In genomic region chr5:24328813-24329211, GRCm38 (mm10) we compare ENCODE assay signal across 10 mouse cellular contexts. TPM values are rescaled to one million over a fixed set of nuclear protein-coding genes. Genes with fewer than 3 reads are reported as not detected.
DNase-seq lines count a peak whose midpoint lies in the region; TF ChIP-seq lines count a peak whose summit lies in the region.
"Had no signal": no experiment of that assay in that cellular context is flagged by ENCODE, and none has a peak within 500 bp of the region (broad histone marks: within the 10 kb centered on the region; RNA-seq: fewer than 3 reads in every experiment).

No protein-coding gene starts in this region.

- intact Hi-C loops in heart, postnatal 25 days (cut with DNase I): no loop called here
- intact Hi-C loops in left cerebral cortex, postnatal 14 days (cut with DNase I): no loop called here

- DNase-seq in cerebellum, adult 11-12 months: peak; percentile 60
- no peak for DNase-seq in cerebellum, adult 9-10 months
- peak; percentile 48 to 53 for DNase-seq in cerebellum, adult 2 months
- DNase-seq in heart, postnatal 25 days (ENCODE audit: low spot score): peak; percentile 0
- no peak for DNase-seq in midbrain, embryonic 10.5 days (ENCODE audit: low spot score)
- DNase-seq in right cerebral cortex, adult 18-20 months: no peak
- DNase-seq in adrenal gland, postnatal 4 days (ENCODE audit: low spot score in 2 of 2): no peak
- DNase-seq in left cerebral cortex, postnatal 14 days (ENCODE audit: low spot score in 2 of 2): no peak
- DNase-seq: adrenal gland, adult 8-10 months had no signal

- H3K4me3 ChIP-seq in cerebellum, adult 2 months (replicated peaks; ENCODE audit: insufficient read depth, low read depth, low read length): no peak overlapping the region
- H3K4me3 ChIP-seq in midbrain, embryonic 10.5 days: peak overlapping the region; percentile 52

- H3K4me1 ChIP-seq in cerebellum, adult 2 months (ENCODE audit: control insufficient read depth, insufficient read depth, low read length): peaks cover 14% of the 10 kb centered on the region
- H3K4me1 ChIP-seq in midbrain, embryonic 10.5 days: peaks cover 39% of the 10 kb centered on the region

- no peak for TF ChIP-seq POLR2A in cerebellum, adult 2 months (IDR thresholded peaks at IDR 0.05; ENCODE audit: borderline replicate concordance, insufficient read depth, low read length)

- 0 out of 2 replicates have a peak, but pooled peaks cover 3% of the 10 kb centered on the region for H3K9me3 ChIP-seq in midbrain, embryonic 10.5 days (replicated peaks)
- H3K9me3 ChIP-seq: megakaryocyte, embryonic 14.5 days had no signal

- WGBS in cerebellum, adult 2 months: 25% methylated on average over 6 of the region's 6 CpGs
- 84% methylated on average over 6 of the region's 6 CpGs for WGBS in midbrain, embryonic 10.5 days

- TF ChIP-seq CTCF in cerebellum, adult 2 months (IDR thresholded peaks at IDR 0.05; ENCODE audit: borderline replicate concordance, insufficient read depth, low read depth, low read length): no peak

- no peak overlapping the region for H3K27ac ChIP-seq in cerebellum, adult 2 months (ENCODE audit: insufficient read depth, low read length)
- H3K27ac ChIP-seq in midbrain, embryonic 10.5 days (replicated peaks): peak overlapping the region; percentile 87

- peaks cover 41% of the 10 kb centered on the region for H3K36me3 ChIP-seq in midbrain, embryonic 10.5 days

- no peaks in the 10 kb centered on the region for H3K27me3 ChIP-seq in cerebellum, adult 2 months (ENCODE audit: control insufficient read depth, insufficient read depth, low read length)
- peaks cover 58% of the 10 kb centered on the region for H3K27me3 ChIP-seq in midbrain, embryonic 10.5 days (ENCODE audit: low read depth, poor library complexity, severe bottlenecking)

RNA-seq across cellular contexts. Expression of gene Kcnh2, which starts 22.6 kb away (rescaled TPM):
- 83.3 and 85.2 TPM in 2 replicates for polyA plus RNA-seq in cerebellum, adult 2 months (2012; rRNA removed)
- total RNA-seq in heart, postnatal 25 days (2021): 10 to 100 TPM; 62.4 to 67.2 TPM
- polyA plus RNA-seq in midbrain, embryonic 10.5 days (2016; fragmentation: Nextera tagmentation; extraction: Ambion mirVana): 27.1 and 35.3 TPM in 2 replicates
- 10 to 100 TPM; 38.6 to 42.4 TPM for total RNA-seq in adrenal gland, postnatal 4 days (2021)
- total RNA-seq in left cerebral cortex, postnatal 14 days (2021): 10 to 100 TPM; 19.9 to 22.1 TPM

RNA-seq across cellular contexts. Expression of gene Nos3, which starts 35.8 kb away (rescaled TPM):
- polyA plus RNA-seq in cerebellum, adult 2 months (2012; rRNA removed): 7.5 and 8.6 TPM in 2 replicates
- 10 to 100 TPM; 24.1 to 28.1 TPM for total RNA-seq in heart, postnatal 25 days (2021)
- polyA plus RNA-seq in midbrain, embryonic 10.5 days (2016; fragmentation: Nextera tagmentation; extraction: Ambion mirVana): 7.9 and 9.3 TPM in 2 replicates
- 10 to 100 TPM; 11.5 to 12.3 TPM for total RNA-seq in adrenal gland, postnatal 4 days (2021)
- 10 to 100 TPM; 10.2 to 12.1 TPM for total RNA-seq in left cerebral cortex, postnatal 14 days (2021)

Comparison
In these comparisons a context has a peak if more than half of its experiments do, and no peak if none do; other contexts are left out.
1. DNase-seq: peak in cerebellum, adult 11-12 months (single experiment), cerebellum, adult 2 months (2 of 2) and heart, postnatal 25 days (single experiment); none in cerebellum, adult 9-10 months (single experiment), midbrain, embryonic 10.5 days (single experiment), right cerebral cortex, adult 18-20 months (single experiment), adrenal gland, postnatal 4 days (0 of 2) and left cerebral cortex, postnatal 14 days (0 of 2).